Mouse (Mus musculus) kidney, adult 9 months (tissue): Measurements from ENCODE around the gene Insc.

Source experiments
- DNase-seq: peaks from one replicate; pipeline ENCODE4 v3.0.0; 2022

The Insc gene

DNA sequence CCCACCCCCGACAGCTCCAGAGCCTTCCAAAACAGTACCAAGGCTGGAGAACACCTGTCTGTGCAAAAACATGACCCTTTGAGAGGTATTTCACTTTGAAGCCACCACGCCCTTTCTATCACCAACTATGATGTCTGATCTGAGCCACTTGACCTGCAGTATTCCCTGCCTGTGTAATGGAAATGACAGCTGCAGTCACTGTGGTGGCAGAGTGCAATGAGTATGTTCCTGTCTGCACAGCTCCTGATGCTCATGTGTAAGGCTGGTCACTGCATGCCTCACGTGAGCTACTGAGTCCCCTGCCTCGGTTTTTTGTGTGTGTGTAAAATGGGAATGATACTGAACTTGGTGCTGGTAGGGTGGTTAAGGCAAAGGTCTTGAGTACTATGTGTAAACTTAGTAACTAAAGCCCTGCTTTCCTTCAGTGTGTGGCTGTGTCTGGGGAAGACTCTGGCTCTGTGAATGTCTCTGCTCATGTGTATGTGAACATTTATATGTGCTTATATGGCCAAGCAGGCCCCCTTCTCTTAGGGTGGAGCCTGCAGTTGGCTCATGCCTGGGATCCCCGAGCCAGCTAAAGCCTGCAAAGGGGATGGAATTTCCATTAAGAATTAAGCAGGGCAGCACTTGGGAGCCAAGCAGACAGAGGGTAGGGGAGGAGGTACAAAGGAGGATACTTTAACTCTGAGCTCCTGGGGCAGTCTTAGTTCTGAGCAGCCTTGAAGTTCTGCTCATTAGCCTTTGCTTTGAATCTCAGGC lies at the start of gene Insc:
Gene Insc, plus strand, starts transcription at position 673 of the 759 bp plus-strand sequence.
- DNase-seq = no peak

DNA sequence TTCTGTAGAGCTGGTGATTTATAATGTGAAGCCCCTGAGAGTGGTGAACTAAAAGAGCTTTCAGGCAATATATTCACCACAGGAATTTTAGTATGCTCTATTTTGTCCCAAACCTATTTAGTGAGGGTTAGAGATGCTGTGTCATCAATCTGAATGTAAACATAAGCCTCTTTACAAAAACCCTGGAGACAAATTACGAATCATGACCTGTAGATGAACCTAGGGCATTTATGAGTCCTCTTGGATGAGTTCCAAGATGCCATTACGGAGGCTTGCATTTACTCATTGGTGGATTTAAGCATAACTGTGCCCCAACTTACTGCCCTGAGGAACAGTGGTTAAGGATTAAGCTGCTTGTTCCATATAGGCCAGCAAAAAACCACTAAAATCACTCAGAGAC lies 42.6 kb upstream of the Insc start:
- DNase-seq = no peak

DNA sequence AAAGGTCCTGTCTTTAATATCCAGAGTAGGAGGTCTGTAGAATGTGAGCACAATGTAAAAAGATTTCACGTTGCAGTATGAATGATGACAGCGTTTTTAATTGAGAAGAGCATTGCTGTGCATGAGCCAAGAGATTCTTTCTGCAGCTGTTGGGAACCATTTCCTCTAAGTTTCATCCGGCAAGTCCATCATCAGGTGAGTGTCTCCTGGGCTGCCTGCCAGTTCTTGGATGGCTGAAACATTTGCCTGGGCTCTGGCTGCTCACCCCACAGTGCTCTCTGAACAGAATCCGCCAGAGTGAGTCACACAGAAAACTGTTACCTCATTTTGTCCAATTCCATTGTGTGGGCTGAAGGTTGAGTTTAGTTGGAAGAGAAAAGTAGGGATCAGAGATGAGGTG lies 36.8 kb upstream of the Insc start:
- DNase-seq = no peak

DNA sequence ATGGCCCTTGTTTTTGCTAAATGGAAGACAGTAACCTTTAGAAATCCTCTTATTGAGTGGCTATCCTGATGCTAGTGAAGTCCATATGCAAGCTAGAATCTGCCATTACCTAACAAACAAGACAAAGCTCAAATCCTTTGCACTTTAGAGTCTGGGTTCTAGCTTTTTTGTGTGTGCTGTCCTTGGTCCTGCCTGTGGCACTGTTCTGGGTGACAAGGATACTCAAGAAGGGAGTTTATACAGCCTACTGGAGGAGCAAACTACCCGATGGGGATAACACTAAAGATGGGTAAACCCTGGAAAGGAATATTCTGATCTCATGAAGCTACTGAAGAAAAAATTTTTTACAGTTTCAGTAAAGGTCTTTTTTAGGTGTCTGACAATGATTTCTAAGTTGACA lies 36.1 kb upstream of the Insc start:
- DNase-seq = no peak

DNA sequence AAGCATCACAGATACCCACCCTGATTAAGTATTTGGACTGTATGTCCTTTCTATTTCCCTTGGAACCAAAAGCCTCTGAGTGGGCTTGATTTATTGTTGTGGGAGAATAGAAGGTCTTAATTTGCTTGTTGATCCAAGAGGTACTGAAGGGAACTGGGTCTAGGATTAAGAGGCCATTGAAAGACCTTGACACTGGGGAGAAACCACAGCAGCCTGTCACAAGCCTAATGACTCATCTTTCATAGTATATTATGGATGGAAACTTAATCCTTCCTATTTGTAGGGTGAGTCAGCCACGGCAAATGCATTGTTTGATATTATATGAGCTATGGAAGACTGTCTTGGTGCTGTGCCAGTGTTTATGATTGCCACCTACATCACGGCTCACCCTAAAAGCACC lies 33.1 kb upstream of the Insc start:
- DNase-seq = no peak

DNA sequence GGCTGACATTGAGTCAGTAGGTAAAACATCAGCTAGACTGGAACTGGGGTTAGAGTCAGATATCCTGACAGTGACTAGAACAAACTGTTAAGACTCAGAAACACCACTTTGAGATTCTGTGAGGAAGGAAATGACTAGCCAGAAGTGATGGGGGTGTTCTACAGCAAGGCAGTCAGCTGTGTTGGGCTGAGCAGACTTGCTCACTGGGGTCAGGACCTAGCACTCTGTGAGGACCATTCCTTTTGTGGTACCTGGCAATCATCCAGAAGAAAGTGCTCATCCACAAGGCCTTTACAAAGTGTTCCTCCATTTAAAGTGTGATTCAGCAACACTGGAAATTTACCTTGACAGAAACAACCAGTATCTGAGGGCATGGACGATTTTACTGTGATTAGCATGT lies 31.0 kb upstream of the Insc start:
- no peak for DNase-seq

DNA sequence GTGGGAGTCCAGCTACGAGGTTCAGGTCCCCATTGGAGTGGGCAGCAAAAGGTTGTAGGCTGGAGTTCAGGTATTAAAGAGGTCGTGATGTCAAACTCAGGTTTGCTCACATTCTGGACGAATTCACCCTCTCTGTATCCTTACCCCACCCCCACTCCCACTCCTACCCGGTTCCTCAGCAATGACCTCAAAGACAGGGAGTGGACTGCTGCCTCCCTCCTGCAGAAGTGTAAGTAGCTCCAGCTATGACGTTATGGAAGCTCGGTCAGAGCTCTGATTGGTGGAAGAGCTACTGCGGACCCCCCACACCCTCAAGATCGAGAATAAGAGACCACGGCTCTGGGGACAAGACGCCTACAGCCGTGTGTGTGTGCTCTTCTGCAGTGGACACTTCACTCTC lies 25.2 kb upstream of the Insc start, which contains the start of gene Calcb:
Gene Calcb, plus strand, starts transcription at position 344 of the 400 bp plus-strand sequence.
- DNase-seq = no peak

DNA sequence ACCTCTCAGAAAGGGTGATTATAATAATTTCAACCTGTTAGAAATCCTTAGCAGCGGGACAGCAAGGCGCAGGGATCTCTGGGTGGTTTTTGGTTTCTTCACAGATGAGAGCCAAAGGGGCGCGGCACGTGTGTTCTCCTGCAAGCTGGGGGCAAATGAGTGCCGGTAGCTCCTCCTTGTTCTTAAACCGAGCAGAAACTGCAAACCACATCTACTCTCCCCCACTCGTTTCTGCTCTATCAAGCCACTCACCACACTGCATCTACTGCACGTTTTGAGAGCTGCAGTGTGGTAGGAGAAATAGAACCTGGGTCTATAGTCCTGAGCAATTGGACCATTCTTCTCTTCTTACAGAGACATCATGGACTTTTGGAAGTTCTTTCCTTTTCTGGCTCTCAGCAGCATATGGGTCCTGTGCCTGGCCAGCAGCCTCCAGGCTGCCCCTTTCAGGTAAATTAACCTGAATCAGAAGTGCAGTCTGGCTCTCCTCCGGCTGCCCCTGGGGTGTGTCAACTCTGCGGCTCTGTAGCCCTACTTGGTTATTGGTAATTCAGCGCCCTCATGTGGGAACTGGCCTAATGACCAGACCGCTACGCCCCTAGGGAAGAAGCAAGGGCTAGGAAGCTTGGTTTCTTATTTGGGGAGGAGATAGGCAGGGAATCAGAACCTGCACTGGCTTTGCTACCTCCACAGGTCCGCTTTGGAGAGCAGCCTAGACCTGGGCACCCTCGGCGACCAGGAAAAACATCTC lies 23.9 kb upstream of the Insc start:
- peak; percentile 26 for DNase-seq

DNA sequence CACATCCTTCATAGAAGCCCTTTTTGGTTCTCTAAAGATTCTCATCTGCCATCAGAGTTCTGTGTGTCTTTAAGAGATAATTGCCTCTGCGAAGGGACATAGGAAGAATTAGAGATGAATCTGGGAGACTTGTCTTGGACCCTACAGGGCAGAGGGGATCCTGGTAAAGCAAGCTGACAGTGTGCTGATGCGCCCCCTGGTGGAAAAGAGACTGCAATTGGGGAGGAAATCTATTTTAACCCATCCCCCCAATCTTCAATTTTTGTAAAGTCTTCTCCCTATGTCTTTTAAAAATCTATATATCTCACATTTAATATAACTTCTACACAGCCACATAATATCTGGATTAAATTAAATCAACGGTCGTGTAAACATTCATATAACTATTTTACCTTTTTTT lies 13.8 kb upstream of the Insc start:
- peak; percentile 13 for DNase-seq

DNA sequence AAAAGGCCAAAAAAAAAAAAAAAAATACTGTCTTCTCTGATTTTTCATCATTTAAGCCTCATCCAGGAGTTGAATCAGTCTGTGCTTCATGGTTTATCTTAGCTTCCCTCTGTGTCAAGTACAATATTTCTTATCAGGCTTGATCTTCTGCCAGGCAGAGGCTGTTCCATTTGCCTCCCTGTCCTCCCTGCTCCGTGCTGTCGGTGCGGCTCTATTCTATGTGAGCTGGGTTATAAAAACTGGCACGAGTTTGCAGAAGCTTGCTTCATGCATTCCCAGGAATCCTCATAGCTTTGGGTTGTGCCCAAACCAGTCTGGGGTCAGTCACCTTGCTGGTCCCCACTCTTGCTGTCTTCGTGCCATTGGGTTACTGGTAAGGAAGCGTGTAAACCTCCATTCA lies 12.3 kb upstream of the Insc start:
- no peak for DNase-seq

DNA sequence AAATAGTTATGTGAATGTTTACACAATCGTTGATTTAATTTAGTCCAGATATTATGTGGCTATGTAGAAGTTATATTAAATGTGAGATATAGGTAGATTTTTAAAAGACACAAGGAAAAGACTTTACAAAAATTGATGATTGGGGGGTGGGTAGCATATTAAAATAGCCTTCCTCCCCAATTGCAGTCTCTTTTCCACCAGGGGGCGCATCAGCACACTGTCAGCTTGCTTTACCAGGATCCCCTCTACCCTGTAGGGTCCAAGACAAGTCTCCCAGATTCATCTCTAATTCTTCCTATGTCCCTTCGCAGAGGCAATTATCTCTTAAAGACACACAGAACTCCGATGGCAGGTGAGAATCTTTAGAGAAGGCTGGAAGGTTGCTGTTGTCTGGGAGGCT lies 11.8 kb upstream of the Insc start:
- DNase-seq = peak; percentile 23

DNA sequence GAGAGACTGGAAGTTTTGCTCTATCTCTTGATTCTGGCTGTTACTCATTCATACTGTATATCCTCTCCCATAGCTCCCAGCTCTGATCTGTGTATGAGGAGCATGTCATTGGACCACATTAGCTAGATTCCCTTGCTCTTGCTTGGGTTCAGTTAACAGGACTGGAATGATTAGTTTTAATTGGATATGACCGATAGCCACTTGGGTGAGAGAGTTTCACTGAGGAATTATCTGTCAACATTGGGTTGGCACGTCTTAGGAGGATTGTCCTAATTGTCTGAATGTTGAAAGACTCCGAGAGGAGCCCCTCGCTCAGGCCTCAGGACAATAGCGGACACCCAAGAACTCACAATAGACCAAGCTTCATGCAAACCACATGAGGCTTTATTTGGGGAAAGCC lies 7.2 kb upstream of the Insc start:
- DNase-seq = no peak

DNA sequence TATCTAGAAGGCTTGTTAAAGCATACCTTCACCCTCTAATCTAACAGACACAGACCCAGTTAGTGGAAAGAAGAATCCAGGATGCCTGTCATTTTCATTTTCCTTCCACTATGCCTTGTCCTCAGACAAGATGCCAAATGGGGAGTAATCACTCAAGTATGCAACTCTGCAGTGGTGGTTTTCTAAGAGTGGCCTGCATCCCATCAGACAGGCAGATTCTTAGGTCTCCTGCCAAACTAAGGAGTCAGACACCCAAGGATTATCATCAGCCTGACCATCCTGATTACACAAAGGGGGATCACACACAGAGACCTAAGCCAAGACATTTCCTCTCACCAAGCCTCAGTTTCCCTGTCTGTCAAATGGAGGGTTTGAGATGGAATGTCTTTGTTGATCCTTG lies 5.3 kb upstream of the Insc start:
- DNase-seq = no peak

DNA sequence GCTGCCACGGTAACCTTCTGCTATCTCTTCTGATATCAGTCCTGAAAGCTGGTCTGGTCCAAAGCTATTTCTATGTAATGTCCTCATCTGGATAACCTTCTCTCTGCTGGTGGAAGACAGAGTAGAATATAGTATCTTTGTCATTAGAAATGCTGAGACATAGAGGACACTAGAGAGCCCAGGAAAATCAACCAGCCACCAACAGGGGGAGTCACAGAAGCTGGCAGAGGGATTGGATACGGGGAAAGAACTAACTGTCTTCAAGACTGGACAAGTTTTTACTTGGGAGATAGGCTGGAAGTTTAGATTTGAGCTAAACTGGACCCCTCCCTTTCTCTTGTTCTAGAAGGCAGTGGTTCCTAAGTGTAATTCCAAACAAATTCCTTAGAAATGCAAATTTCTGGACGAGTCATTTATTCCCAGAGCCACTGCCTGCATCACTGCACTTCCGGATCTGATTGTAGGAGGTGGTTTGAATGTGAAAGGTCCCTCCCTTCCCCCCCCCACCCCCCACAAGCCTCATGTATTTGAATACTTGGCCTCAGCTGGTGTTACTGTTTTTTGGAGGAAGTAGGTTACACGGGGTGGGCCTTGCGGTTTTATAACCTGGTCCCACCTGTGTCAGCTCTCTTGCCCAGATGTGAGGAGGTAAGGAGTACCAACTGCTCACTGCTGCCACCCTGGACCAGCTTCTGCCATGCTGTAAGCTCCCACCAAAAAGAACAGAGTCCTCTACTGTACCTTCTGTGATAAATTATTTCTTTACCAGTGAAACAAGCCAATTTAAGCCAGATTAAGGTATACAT lies 2.9 kb upstream of the Insc start:
- peak; percentile 28 for DNase-seq

DNA sequence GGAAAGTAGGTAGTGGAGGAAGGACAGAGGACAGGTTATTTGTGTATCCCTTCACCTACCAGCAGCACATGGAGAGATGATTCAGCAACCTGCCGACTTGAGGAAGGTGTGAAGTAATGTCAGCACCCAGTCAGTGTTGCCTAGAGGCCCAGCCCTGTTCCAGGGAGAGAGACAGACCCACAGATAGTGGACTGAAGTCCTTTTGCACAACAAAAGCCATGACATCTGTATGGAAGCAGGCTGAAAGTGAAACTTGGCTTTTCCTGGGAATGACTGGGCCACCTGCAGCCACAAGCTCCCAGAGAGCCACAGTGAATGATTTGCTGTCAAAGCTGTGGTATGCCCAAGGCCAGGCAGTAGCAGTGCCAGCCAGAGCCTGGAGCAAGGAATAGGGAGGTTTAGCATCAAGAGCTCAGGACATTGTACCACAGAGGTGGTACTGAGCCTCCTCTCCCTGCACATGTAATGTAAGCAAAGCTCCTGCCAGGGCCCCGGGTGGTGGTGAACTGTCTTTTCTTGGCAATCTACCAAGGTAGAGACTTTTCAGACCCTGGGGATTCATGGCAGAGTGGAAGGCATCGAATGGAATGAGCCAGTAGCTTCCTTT lies 1.2 kb downstream of the Insc start:
- DNase-seq = no peak

DNA sequence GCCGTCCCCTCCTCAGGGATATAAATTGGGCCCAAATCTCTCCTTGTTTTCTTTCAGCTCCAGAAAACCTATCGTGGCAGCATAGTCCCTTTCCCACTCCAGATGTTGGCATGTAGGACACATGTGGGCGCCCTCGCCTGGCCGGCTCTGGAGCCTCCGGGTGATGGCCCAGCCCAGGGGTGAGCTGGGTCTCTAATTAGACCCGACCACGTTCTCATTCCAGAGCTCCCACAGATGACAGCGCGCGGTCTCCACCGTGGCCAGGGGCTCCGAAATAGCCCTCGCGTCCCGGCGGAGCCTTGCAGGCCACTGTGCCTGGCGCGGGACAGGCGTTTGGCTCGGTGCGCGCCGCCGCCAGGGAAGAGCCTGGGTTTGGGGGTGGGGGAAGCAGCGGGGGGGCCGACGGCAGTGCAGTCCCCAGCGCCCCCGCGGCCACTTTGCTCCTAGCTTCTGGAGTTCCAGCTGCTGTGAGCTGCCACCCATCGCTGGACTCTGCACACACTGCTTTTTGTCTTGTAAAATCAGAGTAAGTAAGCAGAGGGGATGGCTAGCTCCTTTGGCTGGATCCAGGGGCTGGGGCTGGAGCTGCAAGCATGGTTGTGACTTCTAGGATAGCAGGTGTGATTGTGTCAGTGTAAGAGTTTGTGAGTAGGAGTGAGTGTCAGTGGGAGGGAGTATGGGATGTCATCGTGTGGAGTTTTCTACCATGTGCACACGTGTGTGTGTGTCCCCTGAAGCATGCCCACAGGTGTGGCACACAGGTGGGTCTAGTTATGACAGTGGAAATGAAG lies 2.2 kb downstream of the Insc start:
- DNase-seq = peak; percentile 22

DNA sequence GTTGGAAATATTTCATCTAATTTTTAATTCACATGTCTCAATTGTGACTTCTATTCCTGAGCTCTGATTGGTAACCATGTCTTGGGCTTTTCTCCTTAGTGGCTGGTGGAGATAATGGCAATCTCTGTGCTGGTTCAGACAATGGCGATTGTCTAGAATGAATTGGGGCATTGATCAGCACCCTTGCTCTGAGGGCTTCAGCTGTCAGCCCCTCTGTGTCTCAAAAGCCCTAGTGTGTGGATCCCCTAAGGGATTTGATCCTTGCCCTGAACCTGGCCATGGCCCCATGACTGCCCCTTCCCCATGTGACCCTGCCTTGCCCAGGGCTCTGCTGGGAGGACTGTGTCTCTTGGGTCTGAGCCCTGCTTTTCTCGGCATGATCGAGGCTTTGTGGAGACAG lies 4.1 kb downstream of the Insc start:
- no peak for DNase-seq

DNA sequence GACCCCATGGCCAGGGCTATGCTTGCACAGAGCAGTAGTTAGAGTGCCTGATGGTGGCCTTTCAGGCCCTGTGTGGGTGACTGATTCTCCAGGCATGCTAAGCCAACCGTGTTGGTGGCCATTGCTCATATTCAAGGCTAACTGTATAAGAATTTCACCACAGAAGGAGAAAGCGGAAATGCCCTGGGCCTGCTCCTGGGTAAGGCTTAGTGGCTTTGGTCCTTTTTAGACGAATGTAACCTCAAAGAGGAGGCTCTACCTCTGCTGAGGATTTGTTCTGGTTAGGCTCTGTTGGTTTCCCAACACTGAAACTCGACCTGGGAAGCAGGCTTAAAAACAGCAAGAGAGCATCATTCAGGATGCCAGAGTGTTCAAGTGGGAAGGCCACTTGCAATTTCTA lies 4.7 kb downstream of the Insc start:
- no peak for DNase-seq

DNA sequence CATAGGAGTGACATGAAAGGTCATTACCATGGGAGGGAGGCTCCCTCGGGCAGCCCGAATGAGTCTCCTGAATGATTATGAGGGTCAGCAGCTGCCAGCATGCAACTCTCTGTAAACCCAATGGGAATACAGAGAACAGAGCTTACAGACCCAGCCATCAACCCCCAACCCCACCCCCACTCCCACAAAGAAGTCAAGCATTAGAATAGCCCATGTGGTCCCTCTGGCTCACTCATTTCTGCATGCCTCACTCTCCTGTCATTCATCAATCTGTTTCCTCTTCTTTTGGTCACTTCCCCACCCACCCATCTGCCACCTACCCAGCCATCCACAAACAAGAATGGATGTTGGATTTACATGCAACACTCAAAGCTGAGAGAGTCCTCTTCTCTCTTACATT lies 10.0 kb downstream of the Insc start:
- no peak for DNase-seq

DNA sequence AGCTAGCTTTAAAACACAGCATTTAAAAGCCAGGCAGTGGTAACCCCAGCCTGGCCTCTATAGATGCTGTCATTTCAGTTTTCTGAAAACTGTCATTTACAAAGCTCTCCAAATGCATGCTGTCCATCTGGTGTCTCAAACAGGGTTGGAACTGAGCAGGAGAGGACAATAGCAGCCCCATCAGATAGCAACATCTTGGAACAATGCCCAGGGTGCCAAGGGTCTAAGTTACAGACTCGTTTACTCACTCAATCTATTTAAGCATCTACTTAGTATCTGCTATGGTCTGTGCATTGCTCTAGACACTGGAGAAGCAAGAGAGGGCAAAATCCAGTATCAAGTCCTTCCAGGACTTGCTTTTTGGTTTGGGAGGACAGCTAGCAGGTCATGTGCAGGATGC lies 10.7 kb downstream of the Insc start:
- no peak for DNase-seq

DNA sequence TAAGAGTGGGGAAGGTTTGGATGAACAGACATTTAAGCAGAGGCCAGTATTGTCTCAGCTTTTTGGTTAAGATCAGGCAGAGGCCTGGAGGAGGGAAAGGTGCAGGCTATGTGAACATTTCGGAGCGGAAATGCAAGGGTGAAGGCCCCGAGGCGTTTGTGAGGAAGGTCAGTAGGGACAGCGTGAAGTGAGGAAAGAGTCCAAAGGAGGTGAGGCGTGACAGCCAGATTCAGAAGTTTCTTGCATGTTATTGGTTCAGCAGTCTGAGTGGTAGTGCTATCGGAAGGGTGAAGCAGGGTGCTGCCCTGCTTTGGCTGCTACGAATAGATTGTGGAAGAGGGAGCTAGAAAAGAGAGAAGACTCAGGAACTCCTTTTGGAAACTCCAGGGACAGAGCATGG lies 11.1 kb downstream of the Insc start:
- peak; percentile 43 for DNase-seq

DNA sequence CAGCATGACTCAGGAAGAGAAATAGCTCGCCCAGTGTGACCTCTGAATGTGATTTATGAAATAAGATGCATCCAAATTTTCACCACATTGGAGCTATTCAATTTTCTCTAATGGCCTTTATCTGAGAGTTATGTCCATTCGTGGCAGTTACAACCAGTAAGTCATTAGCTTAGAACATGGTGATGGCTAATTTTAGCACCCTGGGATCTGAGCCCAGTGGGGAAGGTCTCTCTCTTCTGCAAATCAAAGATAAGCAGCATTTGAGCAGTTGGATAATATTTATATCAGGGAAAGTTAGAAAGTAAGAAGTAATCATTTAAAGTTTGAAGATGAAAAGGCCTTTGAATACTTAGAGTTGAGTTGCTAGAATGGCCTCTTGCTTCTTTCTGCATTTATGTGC lies 19.2 kb downstream of the Insc start:
- no peak for DNase-seq
